Mouse (Mus musculus): Measurements from ENCODE around the gene Tnnt2.

The Tnnt2 gene

DNA sequence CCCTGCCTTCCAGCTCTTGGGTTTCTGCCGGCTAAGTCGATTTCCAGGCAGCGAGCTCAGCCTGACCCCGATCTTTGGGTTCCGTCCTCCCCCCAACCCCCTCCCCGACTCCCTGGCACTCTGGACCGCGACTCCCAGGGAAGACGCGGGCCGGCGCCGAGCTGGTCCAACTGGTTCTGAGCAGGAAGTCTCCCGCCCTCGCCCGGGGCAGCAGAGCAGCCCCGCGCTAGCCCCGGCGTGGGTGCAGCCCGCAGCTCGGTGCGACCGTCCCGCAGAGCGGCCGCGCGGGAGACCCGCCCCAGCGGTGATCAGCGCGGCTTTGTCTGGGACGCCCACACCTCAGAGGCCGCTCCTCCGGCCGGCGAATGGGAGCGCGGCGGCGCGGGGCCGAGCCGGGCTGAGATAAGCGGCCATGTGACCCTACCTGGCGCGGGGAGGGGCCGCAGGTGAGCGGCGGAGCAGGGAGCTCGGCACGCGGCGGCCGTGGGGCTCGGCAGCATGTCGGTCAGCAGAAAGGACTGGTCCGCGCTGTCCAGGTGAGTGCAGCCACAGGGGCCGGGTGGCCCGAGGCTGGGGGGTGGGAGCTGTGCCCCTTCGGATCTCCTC lies 17.6 kb upstream of the Tnnt2 start, which contains the start of gene Lad1:
TSS of gene Lad1 (plus strand) at position 118 of the 606 bp plus-strand sequence.
- peak; percentile 64 for DNase-seq (ENCODE audit: low spot score)

DNA sequence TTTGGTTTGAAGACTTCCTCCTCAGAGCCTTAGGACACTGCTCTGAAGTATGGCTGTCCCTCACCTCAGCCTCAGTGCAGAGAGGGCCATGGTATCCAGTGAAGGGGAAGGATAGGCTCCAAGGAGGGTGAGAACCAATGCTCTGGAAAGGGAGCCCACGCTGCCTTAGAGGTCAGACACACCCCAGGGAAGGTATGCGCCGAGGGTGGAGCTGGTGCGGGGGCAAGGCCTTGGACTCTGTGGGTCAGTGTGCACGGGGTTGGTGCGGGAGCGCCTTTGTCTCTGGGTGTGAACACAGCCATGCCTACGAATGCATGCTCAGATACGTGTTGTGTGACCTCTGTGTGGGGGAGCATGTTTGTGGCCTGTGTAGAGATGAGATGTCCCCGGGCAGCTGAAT lies 16.1 kb upstream of the Tnnt2 start:
- no peak for DNase-seq (ENCODE audit: low spot score)

DNA sequence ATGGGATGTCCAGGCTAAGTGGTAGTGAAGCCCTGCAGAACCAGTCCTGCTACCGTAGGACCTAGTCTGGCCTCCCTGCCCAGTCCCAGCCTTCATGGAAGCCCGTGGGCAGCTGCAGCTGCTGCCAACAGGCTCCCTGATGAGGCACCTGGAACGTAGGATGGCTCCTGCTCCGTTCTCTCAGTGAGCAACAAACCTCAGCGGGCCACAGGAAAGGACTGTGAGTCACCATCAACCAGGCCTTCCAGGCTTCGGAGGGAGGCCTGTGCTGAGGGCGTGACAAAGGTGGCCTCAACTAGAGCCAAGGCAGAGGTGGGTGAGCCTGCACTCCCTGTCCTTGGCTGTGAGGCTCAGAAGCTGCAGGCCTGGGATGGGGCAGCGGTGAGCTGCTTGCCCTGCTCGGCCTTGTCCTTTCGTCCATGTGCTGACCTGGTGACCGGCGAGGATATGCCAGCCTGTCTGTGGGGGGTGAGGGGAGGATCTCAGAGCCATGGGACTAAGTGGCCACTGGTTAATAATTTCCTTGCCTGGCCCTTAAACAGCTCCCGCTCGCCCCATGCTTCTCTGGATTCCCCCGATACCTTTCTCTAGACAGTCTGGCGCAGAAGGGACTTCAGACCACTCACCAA lies 15.3 kb upstream of the Tnnt2 start:
- DNase-seq (ENCODE audit: low spot score): no peak

DNA sequence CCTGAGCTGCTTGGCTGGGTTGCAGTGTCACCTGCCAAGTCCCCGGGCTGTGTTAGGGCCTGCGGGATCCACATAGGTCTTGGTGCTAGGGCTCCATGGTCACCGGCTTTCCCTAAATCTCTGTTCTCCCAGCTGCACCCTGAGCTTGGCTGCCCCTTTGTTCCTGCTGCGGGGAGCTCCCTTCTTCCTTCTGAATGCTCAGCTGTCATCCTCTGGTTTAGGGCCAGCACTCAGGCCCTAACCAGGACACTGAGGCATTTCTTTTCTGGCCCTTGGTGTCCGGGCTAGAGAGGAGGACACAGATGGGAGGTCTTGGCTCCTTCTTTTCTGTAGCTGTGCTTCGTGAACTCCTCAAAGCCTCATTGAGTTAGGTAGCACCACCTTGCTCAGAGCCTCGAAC lies 14.4 kb upstream of the Tnnt2 start:
- DNase-seq (ENCODE audit: low spot score): no peak

DNA sequence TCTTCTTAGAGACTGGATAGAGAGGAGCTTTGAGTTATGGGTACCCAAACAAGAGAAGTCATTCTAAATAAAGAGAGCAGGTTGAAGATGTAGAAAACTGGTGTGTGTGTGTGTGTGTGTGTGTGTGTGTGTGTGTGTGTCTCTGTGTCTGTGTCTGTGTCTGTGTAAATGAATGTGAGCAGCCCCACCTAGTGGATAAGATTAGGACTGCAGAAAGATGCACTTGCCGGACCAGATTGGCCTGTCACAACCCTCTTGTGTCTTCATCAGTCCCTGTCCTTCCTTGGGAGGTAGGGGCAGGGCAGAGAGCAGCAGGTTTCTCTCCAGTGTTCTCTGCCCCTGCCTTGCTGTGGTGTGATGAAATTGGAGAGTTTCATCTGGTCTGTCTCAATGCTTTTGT lies 7.2 kb upstream of the Tnnt2 start:
- DNase-seq (ENCODE audit: low spot score): peak; percentile 47

DNA sequence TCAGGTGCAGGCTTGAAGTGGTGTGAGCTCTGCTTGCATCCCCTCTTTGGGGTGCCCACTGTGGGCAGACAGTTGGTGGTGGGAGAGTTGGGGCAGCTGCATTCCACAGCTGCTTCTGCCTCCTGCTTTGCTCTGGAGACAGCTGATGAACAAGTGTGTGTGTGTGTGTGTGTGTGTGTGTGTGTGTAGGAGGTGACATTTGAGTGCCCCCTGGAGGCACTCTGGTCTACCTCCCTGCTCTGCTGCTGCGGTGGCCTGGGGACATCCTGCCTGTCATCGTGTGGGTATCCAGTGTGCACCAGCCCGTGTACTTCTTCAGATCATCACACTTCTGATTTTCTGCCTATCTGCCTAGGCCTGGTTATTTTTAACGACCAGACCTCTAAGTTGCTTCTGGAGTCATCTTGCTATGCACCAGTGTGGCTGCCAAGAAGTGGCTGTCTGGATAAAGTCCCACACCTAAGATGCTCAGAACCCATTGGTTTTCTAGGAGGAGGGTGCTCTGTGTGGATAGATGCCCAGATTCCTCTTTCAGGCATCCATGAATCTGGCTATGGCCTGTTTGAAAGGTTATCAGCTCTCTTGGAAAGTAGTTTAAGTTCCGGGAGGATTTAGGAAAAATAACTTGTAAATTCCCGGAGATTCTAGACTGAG lies 1.8 kb upstream of the Tnnt2 start:
- DNase-seq (ENCODE audit: low spot score): no peak

DNA sequence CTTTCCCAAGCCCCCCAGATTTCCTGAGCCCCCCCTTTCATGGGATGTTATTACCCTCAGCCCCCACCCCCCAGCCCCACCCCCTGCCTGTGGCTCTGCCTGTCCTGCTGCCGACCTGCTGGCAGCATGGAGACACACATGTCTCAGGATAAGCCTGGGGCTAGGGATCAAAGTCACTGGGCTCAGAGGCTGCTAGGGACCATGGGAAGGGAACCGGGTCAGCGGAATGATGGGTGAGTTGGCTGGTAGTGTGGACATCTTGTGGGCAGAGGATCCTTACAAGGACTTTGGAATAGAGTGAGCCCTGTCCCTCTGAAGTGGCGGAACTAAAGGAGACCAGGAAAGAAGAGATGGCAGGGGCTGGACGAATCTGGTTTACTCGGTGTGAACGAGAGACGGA lies 1.2 kb upstream of the Tnnt2 start:
- no peak for DNase-seq (ENCODE audit: low spot score)

DNA sequence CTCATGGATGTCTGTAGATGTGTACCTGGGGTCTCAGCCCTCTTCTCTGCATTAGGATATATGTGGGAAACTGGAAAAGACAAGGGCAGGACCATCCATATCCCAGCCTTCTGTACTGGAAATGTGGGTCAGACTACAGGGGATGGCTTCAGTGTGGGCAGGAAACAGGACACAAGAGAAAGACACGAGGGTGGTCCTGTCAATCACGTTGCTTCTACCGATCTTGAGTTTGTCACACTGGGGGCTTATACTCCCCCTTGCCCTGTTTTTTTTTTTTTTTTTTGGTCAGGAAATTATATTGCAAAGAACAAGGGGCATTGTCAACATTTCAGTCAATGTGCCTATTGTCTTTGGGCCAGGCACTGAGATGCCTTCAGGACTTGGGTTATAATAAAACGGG lies 2.5 kb downstream of the Tnnt2 start:
- DNase-seq (ENCODE audit: low spot score): no peak

DNA sequence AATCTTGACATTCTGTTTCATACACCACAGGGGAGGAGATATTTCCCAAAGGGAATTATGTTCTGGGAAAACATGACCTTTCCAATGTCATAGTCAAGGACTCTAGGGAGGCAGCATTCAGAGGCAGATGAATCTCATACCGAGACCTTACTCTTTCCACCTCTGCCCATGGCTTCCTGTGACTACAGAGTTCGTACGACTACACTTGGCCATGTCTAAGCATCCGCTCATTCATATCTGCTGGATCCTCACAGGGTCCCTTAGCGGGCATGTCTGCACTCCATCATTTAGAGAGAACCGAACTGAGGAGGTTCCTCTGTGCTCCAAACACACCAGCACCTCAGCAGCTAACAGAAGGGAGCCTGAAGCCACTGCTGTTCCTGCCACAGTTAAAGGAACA lies 2.9 kb downstream of the Tnnt2 start:
- DNase-seq (ENCODE audit: low spot score): no peak

DNA sequence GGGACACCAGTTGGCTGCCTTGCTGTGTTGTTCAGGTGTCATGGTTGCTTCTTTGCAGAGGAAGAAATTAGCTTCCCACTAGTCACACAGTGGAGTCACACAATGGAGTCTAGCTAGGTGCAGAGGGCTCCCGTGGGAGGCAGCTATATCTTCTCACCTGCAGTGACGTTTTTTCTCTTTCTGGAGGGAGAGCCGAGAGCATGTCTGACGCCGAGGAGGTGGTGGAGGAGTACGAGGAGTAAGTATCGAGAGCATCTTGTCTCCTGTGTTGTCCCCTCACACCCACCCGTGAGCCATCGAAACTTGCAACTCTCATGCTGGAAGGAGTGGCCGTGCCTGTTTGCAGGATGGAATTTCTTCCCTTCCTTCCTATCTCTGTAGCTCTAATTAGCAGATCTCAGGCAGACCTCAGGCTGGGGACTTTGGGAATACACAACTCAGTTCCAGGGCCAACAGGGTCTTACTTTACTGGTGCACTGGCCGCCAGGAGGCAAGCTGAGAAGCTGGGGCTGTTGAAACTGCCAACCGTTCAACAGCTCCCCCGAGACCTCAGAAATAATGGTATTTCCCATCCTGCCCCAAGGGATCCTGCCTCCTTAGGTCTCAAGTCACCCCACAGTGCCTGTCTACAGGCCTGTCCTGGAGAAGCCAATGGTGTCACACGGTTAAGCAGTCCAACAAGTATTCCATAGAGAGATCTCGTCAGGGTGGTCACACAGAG lies 4.7 kb downstream of the Tnnt2 start:
- no peak for DNase-seq (ENCODE audit: low spot score)

DNA sequence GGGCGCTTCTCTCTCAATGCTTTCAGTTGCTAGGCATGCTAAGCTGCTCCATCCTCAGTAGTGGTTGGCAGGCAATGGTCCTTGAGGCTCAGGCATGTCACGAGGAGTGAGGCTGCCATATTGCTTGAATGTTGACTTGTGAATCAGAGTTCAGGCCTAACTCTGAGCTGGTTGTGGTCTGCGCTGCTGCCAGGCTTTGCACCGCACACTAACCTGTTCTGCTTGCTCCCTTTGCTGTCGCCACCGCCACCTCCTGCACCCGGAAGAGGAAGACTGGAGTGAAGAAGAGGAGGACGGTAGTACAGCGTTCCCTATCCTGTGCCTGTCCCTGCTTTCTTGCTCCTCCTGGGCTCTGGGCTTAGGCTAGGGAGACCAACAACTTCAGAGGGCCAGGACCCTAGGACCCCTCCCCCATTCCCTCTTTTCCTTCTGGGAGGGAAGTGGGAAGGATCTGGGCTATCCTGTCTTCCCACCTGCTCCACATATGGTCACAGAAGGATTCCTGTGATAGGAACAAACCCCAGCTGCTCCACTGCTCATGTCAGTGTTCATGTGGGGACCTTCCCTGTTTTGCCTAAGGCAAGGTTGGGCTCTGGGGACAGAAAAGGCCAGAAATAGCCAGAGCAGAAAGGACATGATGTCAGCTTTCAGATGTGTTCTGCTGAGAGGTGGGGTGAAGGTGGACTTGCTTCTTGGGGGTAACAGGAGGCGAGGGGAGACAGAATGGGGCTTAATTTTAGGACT lies 7.5 kb downstream of the Tnnt2 start:
- DNase-seq (ENCODE audit: low spot score): no peak

DNA sequence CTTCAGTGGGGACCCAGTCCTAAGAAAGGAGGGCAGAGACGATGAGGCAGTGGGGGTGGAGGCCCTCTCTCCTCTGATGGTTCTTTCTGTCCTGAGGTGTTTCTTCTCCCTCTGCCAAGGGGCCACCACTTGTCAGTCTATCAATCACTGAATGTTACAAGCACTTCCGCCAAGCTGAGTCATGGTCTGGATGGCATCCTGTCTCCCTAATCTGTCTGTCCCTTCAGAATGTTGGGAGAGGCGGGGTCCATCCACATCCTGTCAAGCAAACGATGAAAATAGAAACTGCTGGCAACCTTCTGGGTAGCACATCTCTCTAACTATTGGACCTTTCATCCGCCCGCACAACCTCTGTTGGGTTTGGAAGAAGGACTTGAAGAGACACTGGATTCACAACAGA lies 8.3 kb downstream of the Tnnt2 start:
- DNase-seq (ENCODE audit: low spot score): peak; percentile 60

DNA sequence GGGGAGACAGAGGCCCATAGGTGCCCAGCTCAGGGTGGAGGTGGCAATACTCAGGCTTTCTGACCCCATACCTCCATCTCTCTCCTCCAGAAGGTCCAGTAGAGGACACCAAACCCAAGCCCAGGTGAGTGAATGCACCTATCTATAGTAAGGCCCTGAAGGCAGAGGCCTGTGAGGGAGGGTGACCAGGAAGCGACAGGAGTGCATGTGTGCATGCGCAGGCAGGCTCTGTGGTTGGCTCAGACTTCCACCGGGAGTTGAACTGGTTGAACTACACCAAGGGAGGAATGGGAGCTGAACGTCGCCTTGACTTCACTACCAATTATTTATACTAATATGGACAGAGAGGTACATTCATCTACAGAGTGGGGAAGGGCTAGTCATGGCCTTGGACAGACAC lies 10.5 kb downstream of the Tnnt2 start:
- no peak for DNase-seq (ENCODE audit: low spot score)

DNA sequence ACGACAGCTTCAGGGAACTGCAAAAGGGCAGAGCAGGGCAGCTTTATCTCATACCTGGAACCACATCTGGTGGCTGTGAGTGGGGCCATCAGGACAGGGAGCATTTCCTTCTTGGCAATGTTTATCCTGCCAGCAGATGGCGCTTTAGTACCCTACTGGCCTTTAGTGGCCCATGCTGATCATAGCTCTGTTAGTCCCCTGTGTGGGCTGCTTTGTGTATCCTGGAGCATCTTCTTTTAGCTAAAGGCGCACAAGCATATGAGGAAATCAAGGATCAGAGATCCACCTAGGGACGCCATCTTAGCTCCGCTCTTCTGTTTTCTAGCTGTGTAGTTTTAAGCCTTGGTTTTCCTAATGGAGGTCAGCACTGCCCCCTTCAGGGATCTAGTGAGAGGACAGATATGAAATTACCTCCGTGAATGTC lies 11.0 kb downstream of the Tnnt2 start:
- peak; percentile 15 for DNase-seq (ENCODE audit: low spot score)

DNA sequence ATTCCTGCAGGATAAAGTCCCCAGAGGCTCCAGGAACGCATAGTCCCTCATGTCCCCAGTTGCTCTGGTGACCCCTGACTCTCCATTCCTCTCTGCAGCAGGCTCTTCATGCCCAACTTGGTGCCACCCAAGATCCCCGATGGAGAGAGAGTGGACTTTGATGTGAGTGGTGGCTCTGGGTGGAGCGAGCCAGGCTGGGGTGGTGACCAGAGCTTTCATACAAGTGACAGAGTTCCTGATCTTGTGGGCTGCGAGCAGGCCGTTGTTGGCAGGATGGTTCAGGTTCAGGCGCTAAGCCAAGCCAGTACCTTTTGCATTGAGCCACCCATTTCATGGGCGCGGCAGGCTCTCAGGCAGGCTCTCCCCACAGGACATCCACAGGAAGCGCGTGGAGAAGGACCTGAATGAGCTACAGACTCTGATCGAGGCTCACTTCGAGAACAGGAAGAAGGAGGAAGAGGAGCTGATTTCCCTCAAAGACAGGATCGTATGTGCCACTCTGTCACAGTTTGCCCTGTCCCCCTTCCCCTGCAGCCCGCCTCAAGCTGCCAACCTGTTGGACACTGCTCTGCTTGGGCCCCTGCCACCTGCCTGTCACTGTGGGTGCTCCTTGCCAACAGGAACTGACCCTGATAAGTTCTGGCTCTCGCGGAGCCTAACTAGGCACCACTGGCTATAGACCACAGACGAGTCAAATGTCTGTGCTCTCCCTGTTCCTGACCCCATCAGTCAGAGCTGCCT lies 11.6 kb downstream of the Tnnt2 start:
- no peak for DNase-seq (ENCODE audit: low spot score)

DNA sequence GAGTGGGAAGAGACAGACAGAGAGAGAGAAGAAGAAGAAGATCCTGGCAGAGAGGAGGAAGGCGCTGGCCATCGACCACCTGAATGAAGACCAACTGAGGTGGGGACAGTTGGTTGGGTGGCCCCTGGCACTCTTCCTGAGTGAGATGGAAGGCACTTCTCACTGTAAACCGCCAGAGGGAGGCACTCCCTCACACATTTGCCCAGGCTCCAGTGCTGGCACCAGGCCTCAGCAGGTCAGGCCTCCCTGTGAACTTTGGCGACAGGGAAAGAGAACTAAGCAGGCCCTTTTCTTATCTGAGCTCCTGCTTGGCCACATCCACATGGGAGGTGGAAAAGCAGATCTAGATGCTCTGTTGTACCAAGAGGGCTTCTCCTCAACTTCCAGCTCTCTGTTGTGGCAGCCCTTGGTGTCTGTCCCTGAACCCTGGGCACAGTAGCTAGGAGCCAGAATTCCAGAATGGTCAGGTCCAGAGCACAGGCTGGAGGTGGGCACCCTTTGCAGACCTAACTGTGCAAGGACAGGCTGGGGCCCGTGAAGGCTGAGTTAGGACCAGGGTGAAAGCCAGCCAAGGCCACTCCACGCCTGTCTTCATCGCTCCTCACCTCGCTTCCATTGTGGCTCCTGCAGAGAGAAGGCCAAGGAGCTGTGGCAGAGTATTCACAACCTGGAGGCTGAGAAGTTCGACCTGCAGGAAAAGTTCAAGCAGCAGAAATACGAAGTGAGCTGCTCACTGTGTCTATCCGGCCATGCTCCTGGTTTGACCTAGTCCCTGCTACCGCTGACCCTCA lies 14.8 kb downstream of the Tnnt2 start:
- DNase-seq (ENCODE audit: low spot score): peak; percentile 13

DNA sequence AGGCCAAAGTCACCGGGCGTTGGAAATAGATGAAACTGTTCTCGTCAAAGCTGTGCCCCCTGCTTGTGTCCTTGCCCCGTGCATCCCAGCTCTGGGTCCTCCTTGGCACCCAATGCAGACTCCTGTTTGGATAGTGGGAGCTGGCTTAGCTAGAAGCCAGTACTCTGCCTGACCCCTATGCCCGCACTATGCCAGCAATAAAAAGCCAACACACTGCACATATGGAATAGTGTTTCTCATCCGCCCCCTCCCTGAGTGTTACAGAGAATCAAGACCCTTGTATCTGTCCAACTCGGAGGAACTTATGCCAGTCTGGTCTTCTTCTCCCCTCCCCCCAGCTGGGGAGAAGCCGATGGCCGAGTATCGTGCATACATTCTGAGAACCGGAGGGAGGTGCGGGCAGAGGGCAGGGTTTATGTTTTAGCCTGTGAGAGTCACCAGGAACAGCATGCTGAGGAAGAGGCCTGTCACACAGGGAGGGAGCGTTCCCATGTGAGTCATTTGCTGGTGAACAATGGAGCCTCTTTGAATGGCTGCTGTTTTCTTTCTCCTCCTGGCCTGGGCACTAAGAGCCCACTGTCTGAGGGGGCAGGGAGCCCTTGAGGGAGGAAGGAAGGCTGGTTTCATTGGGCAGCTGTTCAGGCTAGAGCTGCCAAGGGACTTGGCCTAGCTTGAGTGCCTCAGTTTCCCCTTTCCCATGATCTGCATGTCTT lies 16.0 kb downstream of the Tnnt2 start:
- DNase-seq (ENCODE audit: low spot score): no peak

DNA sequence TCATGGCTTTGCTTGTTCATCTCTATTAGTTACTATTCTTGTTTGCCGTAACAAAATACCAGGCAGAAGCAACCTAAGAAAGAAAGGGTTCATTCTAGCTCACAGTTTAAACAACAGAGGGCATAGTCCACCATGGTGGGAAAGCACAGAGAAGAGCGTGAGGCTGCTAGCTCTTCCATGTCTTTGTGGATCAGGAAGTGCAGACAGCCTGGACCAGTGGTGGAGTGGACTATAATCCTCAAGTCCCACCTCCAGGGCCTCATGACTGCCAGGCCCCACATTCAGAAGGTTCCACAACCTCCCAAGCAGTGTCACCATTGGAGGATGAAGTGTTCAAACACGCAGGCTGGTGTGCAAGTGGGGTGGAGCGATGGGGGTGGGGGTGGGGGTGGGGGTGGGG lies 17.0 kb downstream of the Tnnt2 start:
- no peak for DNase-seq (ENCODE audit: low spot score)

DNA sequence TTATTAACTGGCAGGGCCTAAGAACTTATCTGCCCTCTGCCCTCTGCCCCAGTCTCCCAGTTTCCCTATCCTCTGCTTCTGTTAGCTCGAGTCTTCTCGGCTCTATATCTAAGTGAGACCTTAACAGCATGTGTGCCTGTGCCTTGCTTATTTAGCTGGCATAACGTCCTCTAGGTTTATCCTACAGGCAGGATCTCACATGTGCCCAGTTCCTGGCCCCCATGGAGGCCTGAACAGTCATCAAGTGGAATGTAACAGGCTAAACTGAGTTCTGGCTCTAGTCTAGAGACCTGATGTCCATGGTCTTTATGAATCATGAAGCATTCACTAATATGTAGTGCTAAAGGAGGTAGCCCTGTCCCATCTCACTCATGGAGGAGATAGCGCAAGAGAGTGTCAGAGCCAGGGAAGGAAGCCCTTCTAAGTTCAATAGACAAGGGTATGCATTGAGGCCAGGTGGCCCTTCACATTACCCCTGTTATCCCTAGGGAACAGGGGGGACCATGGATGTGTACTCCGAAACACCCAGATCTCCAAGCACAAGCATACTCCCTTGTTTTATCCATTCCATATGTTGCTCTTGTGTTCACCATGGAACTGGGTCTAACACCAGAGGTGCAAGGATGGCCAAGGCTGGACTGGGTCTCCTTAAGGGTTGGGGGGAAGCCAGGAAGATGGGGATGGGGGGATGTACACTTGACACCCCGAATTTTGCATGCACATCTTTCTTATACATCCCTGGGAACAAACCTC lies 18.6 kb downstream of the Tnnt2 start:
- DNase-seq (ENCODE audit: low spot score): no peak

Measured in lung, postnatal 25 days (tissue).